Mouse (Mus musculus) liver, embryonic 15.5 days (tissue): Measurements from ENCODE around the gene Enah. TPM values are rescaled to one million over a fixed set of nuclear protein-coding genes. Genes with fewer than 3 reads are reported as not detected.

ENCODE experiments used
- ATAC-seq: fragments of 200-750 bp; cut with Nextera tagmentation; 2 replicates; pipeline ENCODE4 v1.8.0; 2017; ENCODE audit warnings: moderate number of reproducible peaks, mild to moderate bottlenecking, moderate library complexity; ENCODE audit not compliant: insufficient read depth
- H3K27ac ChIP-seq: fragments of 300-500 bp; sonication (generic); replicated peaks from 2 replicates; pipeline ENCODE4 v1.5.1; 2015; ENCODE audit warnings: mild to moderate bottlenecking, inconsistent platforms
- H3K27me3 ChIP-seq: fragments of 300-500 bp; sonication (generic); 2 replicates; pipeline ENCODE4 v1.6.1; 2015; ENCODE audit warnings: mild to moderate bottlenecking, inconsistent platforms
- H3K36me3 ChIP-seq: fragments of 300-500 bp; sonication (generic); replicated peaks from 2 replicates; pipeline ENCODE4 v1.6.1; 2015; ENCODE audit warnings: moderate library complexity, mild to moderate bottlenecking, inconsistent platforms
- H3K4me1 ChIP-seq: fragments of 300-500 bp; sonication (generic); replicated peaks from 2 replicates; pipeline ENCODE4 v1.6.1; 2015; ENCODE audit warnings: inconsistent platforms
- H3K4me2 ChIP-seq: fragments of 300-500 bp; sonication (generic); 2 replicates; pipeline ENCODE4 v1.6.1; 2015; ENCODE audit warnings: moderate library complexity, mild to moderate bottlenecking, inconsistent platforms
- H3K4me3 ChIP-seq: fragments of 300-500 bp; sonication (generic); replicated peaks from 2 replicates; pipeline ENCODE4 v1.5.1; 2015; ENCODE audit warnings: mild to moderate bottlenecking, inconsistent platforms
- H3K9ac ChIP-seq: fragments of 300-500 bp; sonication (generic); 2 replicates; pipeline ENCODE4 v1.6.1; 2015; ENCODE audit warnings: moderate library complexity, mild to moderate bottlenecking, inconsistent platforms
- H3K9me3 ChIP-seq: fragments of 300-500 bp; sonication (generic); replicated peaks from 2 replicates; pipeline ENCODE4 v1.6.1; 2016; ENCODE audit warnings: inconsistent platforms
- WGBS: fragments of 180-500 bp; shearing (Covaris S2); methylation state at CpG from one replicate; pipeline ENCODE4 v1.1.7; 2015; ENCODE audit warnings: mixed read lengths; ENCODE audit not compliant: insufficient replicate concordance; 5-methylcytosine and 5-hydroxymethylcytosine counted together
- polyA plus RNA-seq: library from polyadenylated mRNA; unstranded; fragments of >200 nt; fragmentation: Nextera tagmentation; extraction: Ambion mirVana; gene quantifications from 2 replicates; pipeline ENCODE4 v1.2.1, GENCODE M21; 2015

Gene Enah
- polyA plus RNA-seq, 1 experiment from 2014 or later: 0.71 TPM

DNA sequence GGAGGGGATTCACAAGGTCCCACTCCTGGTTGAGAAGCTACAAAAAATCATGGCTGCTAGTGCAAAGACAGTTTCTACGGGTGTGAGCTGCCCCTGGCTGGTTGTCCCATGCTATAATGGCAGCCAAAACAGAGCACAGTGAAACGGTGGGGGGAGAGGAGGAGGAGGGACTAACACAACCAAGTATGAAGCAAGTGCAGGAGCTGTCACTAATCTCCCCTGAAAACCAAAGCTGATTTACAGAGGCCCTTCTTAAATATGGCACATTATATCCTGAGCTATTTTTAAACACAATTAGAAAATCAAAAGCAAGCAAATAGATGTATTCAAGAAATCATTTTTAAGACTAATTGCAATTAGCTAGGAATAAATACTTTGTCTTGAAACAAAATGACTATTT is 32.6 kb downstream of the Enah start:
- no peaks in the 10 kb centered on the region for H3K4me1 ChIP-seq
- no peaks in the 10 kb centered on the region for H3K36me3 ChIP-seq
- no peaks in the 10 kb centered on the region for H3K9me3 ChIP-seq
- no peak overlapping the region for H3K4me3 ChIP-seq
- no peak for ATAC-seq
- H3K4me2 ChIP-seq: no peak overlapping the region
- H3K9ac ChIP-seq: no peak overlapping the region
- 33% methylated on average over 2 of the region's 2 CpGs for WGBS
- H3K27me3 ChIP-seq: no peaks in the 10 kb centered on the region
- no peak overlapping the region for H3K27ac ChIP-seq

GRCm38 (mm10) chr1:181985880-181986279 is 33.9 kb downstream of the Enah start:
- H3K4me1 ChIP-seq: no peaks in the 10 kb centered on the region
- H3K36me3 ChIP-seq: no peaks in the 10 kb centered on the region
- H3K9ac ChIP-seq: no peak overlapping the region
- H3K27ac ChIP-seq: no peak overlapping the region
- 39% methylated on average over 1 of the region's 1 CpGs for WGBS
- ATAC-seq: no peak
- H3K9me3 ChIP-seq: no peaks in the 10 kb centered on the region
- H3K4me2 ChIP-seq: no peak overlapping the region
- no peaks in the 10 kb centered on the region for H3K27me3 ChIP-seq
- no peak overlapping the region for H3K4me3 ChIP-seq

DNA sequence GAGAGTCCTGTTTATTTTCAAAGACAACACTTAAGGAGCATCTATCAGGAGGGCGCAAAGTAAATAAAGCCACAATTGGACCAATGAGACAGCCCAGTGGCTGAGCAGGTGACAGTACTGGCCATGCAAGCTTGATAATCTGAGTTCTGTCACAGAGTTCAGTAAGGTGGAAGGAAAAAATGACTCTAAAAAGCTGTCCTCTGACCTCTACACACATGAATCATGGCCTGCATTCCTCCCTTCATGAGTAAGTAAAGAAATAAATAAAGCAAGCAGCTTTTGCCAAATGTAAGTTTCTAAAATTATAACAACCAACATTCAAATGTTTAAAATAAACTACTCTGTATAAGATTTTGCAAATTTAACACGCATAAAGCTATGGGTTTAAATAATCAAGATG is 35.0 kb downstream of the Enah start:
- H3K27me3 ChIP-seq: no peaks in the 10 kb centered on the region
- no peak overlapping the region for H3K27ac ChIP-seq
- H3K9me3 ChIP-seq: no peaks in the 10 kb centered on the region
- no peak overlapping the region for H3K4me2 ChIP-seq
- no peaks in the 10 kb centered on the region for H3K4me1 ChIP-seq
- H3K36me3 ChIP-seq: no peaks in the 10 kb centered on the region
- 81% methylated on average over 2 of the region's 2 CpGs for WGBS
- H3K9ac ChIP-seq: no peak overlapping the region
- H3K4me3 ChIP-seq: no peak overlapping the region
- ATAC-seq: no peak

GRCm38 (mm10) chr1:181980017-181980719 is 39.6 kb downstream of the Enah start:
- H3K9ac ChIP-seq: no peak overlapping the region
- no peak overlapping the region for H3K4me3 ChIP-seq
- H3K27me3 ChIP-seq: no peaks in the 10 kb centered on the region
- no peak for ATAC-seq
- WGBS: 75% methylated on average over 14 of the region's 14 CpGs
- no peaks in the 10 kb centered on the region for H3K36me3 ChIP-seq
- no peaks in the 10 kb centered on the region for H3K4me1 ChIP-seq
- H3K9me3 ChIP-seq: no peaks in the 10 kb centered on the region
- no peak overlapping the region for H3K4me2 ChIP-seq
- no peak overlapping the region for H3K27ac ChIP-seq

GRCm38 (mm10) chr1:181975510-181975909 is 44.3 kb downstream of the Enah start:
- WGBS: 46% methylated on average over 3 of the region's 3 CpGs
- Histone ChIP-seq H3K9me3 (no peaks in the 10 kb centered on the region), H3K27ac (no peak overlapping the region), H3K36me3 (no peaks in the 10 kb centered on the region), H3K27me3 (no peaks in the 10 kb centered on the region), H3K4me1 (no peaks in the 10 kb centered on the region), H3K4me2 (no peak overlapping the region), H3K9ac (no peak overlapping the region), H3K4me3 (no peak overlapping the region)
- no peak for ATAC-seq

DNA sequence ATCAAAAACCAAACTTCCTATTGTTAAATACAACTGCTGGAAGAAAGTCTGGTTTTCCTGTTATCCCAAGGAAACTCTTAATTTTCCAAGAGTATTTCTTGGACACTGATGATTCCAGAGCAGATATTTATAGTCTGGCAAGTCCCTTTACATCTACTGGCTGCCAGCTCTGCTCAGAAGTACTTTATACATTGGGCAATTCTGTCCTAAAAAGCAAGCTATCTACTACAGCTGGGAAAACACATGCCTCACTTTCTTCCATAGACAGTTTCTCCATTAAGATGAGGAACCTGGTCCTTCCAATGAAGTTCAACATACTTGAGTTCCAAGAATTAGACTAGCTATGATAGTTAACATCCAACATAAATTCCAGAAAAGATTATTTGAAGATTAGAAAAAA is 44.9 kb downstream of the Enah start:
- no peaks in the 10 kb centered on the region for H3K36me3 ChIP-seq

GRCm38 (mm10) chr1:181965277-181965676 is 54.5 kb downstream of the Enah start:
- ATAC-seq: no peak
- H3K4me2 ChIP-seq: no peak overlapping the region
- 58% methylated on average over 1 of the region's 1 CpGs for WGBS
- no peaks in the 10 kb centered on the region for H3K4me1 ChIP-seq
- H3K9me3 ChIP-seq: no peaks in the 10 kb centered on the region
- no peaks in the 10 kb centered on the region for H3K27me3 ChIP-seq
- no peak overlapping the region for H3K4me3 ChIP-seq
- H3K27ac ChIP-seq: no peak overlapping the region
- no peak overlapping the region for H3K9ac ChIP-seq
- no peaks in the 10 kb centered on the region for H3K36me3 ChIP-seq

More for the DNA sequence above, 44.9 kb downstream of the Enah start:
- no peaks in the 10 kb centered on the region for H3K4me1 ChIP-seq
- no peaks in the 10 kb centered on the region for H3K27me3 ChIP-seq
- H3K27ac ChIP-seq: no peak overlapping the region
- H3K9me3 ChIP-seq: no peaks in the 10 kb centered on the region
- no peak overlapping the region for H3K4me2 ChIP-seq
- H3K4me3 ChIP-seq: no peak overlapping the region
- H3K9ac ChIP-seq: no peak overlapping the region
- no peak for ATAC-seq

DNA sequence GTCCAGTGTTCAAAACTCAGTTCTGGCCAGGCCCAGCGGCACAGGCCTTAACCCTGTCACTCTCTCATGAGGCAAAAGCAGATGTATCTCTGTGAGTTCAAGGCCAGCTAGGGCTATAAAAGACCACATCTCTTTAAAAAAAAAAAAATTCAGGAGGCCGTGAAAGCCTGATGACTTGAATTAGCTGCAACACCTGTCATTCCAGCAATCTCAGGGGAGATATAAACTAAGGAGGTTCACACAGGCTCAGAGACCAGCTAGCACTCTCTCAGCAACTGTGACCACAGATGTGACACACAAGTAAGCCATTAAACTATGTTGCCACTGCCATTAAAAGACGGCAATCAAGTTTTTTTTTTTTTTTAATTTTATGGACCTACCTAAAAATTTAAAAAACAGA is 56.0 kb downstream of the Enah start:
- Histone ChIP-seq H3K9me3 (no peaks in the 10 kb centered on the region), H3K27ac (no peak overlapping the region), H3K4me1 (no peaks in the 10 kb centered on the region), H3K4me3 (no peak overlapping the region), H3K36me3 (no peaks in the 10 kb centered on the region), H3K4me2 (no peak overlapping the region), H3K9ac (no peak overlapping the region), H3K27me3 (no peaks in the 10 kb centered on the region)
- 64% methylated on average over 3 of the region's 3 CpGs for WGBS
- ATAC-seq: no peak

- no peaks in the 10 kb centered on the region for H3K36me3 ChIP-seq
- no peaks in the 10 kb centered on the region for H3K4me1 ChIP-seq
- H3K27me3 ChIP-seq: no peaks in the 10 kb centered on the region
- whole genome bisulfite sequencing: 67% methylated on average over 4 of the region's 4 CpGs
- no peak overlapping the region for H3K4me3 ChIP-seq
- H3K9me3 ChIP-seq: no peaks in the 10 kb centered on the region
- H3K27ac ChIP-seq: no peak overlapping the region
- no peak overlapping the region for H3K4me2 ChIP-seq
- no peak for ATAC-seq
- no peak overlapping the region for H3K9ac ChIP-seq
Measured at GRCm38 (mm10) chr1:181963351-181963750, 56.4 kb downstream of the Enah start.

DNA sequence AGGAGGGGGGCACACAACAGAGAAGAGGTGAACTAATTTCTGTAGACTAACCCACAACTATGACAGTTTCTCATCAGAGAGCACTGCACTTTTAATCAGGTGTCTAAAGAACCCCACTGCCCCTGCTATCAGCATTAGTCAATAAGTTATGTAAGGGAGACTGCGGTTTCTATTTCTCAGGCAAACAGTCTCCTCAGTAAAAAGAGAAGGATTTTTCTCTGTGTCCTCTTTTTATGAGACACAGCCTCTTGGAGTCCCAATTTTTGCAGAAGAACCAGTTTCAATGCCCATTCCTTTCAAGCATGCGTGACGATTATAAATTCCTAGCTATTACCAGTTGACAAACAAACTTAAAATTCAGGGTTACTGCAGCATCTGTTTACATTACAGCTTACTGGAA is 59.4 kb downstream of the Enah start:
- ATAC-seq: no peak
- Histone ChIP-seq H3K27ac (no peak overlapping the region), H3K27me3 (no peaks in the 10 kb centered on the region), H3K4me2 (no peak overlapping the region), H3K4me1 (no peaks in the 10 kb centered on the region), H3K9me3 (no peaks in the 10 kb centered on the region), H3K9ac (no peak overlapping the region), H3K36me3 (no peaks in the 10 kb centered on the region), H3K4me3 (no peak overlapping the region)
- WGBS: 61% methylated on average over 3 of the region's 3 CpGs

- no peaks in the 10 kb centered on the region for H3K9me3 ChIP-seq
- no peaks in the 10 kb centered on the region for H3K4me1 ChIP-seq
- 36% methylated on average over 1 of the region's 1 CpGs for WGBS
- H3K4me2 ChIP-seq: no peak overlapping the region
- no peak overlapping the region for H3K4me3 ChIP-seq
- ATAC-seq: no peak
- H3K9ac ChIP-seq: no peak overlapping the region
- no peak overlapping the region for H3K27ac ChIP-seq
- no peaks in the 10 kb centered on the region for H3K27me3 ChIP-seq
- H3K36me3 ChIP-seq: no peaks in the 10 kb centered on the region
Measured at GRCm38 (mm10) chr1:181958392-181958791, 61.4 kb downstream of the Enah start.

DNA sequence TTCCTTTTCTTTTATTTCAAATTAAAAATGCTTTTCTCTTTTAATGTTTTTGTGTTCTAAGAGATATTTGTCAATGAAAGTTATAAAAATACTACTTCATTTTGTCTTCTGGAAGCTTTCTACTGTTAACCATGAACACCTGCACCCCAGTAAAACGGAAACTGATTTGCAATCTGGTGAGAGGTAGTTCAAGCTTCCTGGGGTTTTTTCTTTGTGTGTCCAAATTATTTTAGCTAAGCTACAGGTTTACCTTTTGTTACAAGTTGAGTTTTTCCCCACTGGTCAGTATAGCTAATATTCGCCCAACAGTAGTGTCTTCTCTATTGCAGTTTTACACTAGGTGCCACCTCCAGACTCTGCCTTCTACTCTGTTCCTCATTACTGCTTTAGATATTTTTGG is 62.1 kb downstream of the Enah start:
- no peak for ATAC-seq
- WGBS: 68% methylated on average over 2 of the region's 2 CpGs
- Histone ChIP-seq H3K36me3 (no peaks in the 10 kb centered on the region), H3K27me3 (no peaks in the 10 kb centered on the region), H3K9me3 (no peaks in the 10 kb centered on the region), H3K9ac (no peak overlapping the region), H3K4me3 (no peak overlapping the region), H3K4me2 (no peak overlapping the region), H3K27ac (no peak overlapping the region), H3K4me1 (no peaks in the 10 kb centered on the region)
